Mouse (Mus musculus) heart, postnatal 4 days (tissue): ENCODE measurements around the gene Crtc1. TPM values are rescaled to one million over a fixed set of nuclear protein-coding genes. Genes with fewer than 3 reads are reported as not detected.

Source experiments
- DNase-seq: peaks from one replicate; pipeline ENCODE4 v3.0.0; 2021
- total RNA-seq, 2 experiments: library from RNA; stranded (reverse); gene quantifications; 2 replicates each; pipeline ENCODE4 v1.2.3; 2021

Gene Crtc1
- total RNA-seq, 2 experiments from 2014 or later = 12.8 to 15.4 TPM

DNA sequence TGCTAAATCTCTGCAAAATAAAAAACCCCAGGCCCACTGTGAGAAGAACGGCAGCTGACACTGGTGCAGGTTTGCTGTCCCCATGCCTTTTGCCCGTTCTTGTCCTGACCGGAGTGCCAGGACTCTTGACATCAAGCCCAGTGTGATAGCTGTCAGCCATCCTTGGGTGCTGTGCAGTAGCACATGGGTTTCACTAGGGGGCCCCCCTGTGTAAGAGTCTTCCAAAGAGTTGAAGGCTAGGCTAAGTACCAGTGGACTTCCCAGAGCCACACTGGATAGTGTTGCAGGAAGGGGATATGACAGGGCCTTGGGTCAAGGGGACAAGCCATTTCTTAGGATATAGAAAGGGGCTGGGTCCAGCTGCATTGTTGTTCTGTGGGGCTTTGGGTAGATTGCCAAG is 56.1 kb downstream of the Crtc1 start:
- peak; percentile 84 for DNase-seq

DNA sequence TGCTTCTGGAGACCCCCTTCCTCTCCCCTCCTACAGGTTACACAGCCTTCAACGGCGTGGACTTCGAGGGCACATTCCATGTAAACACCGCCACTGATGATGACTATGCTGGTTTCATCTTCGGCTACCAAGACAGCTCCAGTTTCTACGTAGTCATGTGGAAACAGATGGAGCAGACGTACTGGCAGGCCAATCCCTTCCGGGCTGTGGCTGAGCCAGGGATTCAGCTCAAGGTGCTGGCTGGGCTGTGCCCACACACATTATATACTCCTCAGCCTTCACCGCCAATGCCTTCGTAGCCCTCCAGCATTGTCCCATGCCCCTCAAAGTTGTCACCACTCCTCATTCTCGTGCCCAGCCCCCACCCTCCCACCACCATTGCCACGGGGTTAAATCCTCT is 59.3 kb downstream of the Crtc1 start:
- no peak for DNase-seq

DNA sequence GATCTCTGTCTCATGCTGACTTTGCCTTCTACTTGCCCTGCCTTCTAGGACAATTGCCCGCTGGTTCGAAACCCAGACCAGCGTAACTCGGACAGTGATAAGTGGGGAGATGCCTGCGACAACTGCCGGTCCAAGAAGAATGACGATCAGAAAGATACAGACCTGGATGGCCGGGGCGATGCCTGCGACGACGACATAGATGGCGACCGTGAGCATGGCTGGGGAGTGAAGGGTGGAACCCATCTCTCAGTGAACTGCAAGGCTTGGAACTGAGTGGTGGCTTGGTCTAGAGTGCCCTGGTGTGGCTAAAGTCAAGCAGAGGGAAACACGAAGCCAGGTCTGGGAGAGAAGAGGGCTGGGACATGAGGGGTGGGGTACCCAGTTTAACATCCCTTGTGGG is 62.3 kb downstream of the Crtc1 start:
- no peak for DNase-seq

DNA sequence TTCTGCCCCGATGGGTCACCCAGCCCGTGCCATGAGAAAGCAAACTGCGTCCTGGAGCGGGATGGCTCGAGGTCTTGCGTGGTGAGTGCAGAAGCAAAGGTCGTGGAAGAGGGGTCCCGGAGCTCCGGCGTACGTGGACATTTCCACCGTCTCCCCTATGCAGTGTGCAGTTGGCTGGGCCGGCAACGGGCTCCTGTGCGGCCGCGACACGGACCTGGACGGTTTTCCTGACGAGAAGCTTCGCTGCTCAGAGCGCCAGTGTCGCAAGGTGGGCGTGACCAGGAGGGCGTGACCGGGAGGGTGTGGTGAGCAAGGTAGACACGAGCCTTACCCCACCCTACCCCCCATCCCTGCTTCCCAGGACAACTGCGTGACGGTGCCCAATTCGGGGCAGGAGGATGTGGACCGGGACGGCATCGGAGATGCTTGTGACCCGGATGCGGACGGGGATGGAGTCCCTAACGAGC is 63.1 kb downstream of the Crtc1 start:
- DNase-seq = no peak

DNA sequence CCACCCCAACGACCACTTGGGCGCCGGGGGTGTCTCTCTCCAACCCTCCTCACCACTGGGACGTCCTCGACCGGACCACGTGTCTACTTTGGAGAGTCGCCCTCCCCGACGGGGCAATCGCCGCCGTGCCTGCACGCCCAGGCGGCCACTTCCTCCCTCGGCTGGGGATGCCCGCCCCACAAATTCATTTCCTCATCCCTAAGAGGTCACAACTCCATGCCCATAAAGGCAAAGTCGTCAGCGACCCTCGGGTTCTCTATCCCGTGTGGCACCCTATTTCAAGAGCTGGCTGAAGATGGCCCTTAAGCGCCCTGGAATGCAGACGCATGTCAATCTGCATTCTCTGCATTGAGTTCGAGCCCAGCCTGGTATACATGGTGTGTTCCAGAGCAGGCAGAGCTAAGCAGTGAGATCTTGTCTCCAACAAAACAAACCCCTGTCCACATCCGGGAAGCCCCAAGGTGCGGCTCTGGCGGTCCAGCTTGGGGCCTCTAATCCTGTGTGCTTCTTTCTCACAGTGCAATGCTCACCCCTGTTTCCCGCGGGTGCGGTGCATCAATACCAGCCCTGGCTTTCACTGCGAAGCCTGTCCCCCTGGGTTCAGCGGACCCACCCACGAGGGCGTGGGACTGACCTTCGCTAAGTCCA is 64.0 kb downstream of the Crtc1 start:
- no peak for DNase-seq

DNA sequence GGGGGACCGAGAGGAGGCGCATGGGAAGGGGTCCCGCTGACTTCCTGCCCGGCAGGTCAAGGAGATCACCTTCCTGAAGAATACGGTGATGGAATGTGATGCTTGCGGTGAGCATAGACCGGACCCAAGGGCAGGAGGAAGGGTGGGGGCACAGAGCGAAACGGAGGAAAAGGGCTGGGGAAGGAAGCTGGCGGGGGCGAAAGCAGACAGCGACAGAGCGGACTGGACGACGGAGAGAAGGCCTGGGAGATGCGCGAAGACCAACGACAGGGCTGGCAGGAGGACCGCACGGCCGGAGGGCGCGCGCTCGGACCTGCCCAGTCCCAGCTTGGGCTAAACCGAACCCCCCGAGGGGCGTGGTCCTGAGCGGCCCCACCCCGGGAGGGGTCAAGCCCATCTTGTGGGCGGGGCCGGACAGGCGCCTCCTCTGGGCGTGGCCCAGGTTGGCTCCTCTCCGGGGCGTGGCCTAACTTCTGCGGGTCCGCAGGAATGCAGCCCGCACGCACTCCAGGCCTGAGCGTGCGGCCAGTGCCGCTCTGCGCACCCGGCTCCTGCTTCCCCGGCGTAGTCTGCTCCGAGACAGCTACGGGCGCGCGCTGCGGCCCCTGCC is 65.0 kb downstream of the Crtc1 start:
- DNase-seq = peak; percentile 79

DNA sequence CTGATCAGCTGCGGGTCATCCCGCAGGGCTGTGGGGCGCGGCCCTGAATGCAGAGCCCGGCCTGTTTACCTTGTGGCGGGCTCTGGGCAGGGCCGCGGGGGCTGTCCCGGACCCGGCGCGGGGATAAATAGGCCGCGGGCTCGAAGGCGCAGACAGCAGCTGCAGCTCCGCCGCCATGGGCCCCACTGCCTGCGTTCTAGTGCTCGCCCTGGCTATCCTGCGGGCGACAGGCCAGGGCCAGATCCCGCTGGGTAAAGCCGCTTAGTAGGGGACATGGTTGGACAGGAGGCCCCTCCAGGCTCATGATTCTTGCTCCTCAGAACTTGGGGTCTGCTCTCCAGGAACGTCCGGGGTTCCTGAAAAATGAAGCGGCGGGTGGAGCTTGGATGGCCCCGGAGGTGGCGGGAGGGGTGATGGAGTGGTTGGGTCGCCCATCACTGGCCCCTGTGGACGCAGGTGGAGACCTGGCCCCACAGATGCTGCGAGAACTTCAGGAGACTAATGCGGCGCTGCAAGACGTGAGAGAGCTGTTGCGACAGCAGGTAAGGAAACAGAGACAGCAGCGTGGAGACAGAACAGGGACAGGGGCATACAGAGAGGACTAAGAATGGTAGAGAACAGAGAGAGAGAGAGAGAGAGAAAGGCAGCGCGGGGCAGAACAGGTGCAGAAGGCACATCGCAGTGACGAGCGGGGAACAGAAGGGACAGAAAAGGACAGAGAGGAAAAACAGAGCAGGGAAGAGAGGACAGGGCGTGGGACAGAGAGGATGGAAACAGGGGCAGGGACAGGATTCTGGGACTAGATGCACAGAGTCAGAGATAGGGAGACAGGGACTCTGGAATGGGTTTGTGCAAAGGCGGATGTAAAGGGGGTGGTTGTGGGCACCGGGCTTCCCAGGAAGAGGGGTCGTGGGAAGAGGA is 65.7 kb downstream of the Crtc1 start, which contains the start of gene Comp:
TSS of gene Comp (plus strand) at position 162 of the 921 bp plus-strand sequence.
- DNase-seq = no peak

DNA sequence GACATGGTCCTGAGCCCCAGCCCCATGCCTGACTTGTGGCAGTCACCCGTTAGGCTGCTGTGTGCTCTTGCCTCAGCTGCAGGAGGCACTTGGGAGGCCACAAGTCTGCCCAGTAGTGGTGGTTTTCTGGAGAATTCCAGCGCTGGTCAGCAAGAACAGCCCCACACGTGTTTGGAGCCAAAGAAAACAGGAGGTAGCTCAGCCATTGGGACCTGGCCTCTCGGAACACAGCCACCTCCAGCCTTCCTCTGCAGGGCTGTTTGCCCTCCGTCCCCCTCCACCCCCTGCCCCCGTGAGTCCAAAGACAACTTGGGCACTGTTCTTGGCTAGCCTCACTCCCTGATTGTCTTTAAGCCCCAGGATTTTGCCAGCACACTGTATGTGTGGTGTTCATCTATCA is 67.4 kb downstream of the Crtc1 start:
- DNase-seq = no peak

DNA sequence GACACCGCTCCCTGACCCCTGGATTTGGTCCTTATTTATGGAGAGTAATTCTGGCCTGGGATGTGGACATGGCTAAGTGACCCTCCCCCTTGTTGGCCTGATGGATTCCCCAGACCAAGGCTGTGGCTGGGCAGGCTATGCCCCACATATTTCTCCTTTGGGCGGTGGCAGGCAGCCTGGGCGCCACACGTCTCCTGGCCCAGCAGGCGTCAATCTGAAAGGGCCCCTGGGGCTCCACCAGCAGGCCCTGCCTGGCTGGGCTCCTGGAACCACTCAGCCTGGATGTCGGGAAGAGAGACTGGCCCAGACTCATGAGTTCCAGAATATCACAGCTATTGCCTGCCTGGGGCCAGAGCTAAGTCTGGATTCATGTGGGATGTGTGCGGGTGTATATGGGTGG is 68.9 kb downstream of the Crtc1 start:
- DNase-seq = no peak

DNA sequence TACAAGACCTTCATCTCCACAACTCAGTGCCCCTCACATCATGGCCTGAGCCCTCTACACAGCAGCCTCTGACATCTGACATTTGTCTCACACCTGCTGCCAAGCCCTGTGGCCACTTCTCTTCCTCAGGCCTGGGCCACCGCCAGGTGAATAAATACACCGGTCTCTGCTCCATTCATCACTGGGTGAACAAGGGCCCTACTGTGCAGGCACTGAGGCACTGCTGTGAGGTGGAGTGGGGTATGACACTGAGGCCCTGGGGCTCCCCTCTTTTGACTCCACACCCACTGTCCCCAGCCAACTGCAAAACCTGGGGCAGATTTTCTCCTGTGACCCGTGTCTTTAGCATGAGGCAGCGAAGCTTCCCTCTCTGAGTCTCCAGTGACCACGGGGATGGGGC is 72.8 kb downstream of the Crtc1 start:
- DNase-seq = no peak

DNA sequence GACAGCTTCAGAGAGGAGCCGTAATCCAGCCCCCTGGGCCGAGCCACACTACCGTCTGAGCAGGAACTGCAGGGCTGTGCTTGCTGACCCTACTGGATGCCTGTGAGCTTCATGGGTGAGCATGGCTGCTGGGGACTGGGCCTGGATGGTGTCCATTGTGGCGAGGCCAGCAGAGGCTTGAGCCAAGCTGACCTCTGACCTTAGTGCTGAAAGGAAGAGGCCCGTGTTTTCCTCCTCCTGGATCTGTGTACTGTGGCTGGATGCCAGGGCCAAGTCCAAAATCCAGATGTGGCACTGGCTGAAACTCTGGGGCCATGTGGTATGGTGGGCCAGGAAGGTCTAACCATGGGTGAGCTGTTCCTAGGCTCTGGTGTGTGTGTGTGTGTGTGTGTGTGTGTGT is 75.3 kb downstream of the Crtc1 start:
- peak; percentile 44 for DNase-seq

DNA sequence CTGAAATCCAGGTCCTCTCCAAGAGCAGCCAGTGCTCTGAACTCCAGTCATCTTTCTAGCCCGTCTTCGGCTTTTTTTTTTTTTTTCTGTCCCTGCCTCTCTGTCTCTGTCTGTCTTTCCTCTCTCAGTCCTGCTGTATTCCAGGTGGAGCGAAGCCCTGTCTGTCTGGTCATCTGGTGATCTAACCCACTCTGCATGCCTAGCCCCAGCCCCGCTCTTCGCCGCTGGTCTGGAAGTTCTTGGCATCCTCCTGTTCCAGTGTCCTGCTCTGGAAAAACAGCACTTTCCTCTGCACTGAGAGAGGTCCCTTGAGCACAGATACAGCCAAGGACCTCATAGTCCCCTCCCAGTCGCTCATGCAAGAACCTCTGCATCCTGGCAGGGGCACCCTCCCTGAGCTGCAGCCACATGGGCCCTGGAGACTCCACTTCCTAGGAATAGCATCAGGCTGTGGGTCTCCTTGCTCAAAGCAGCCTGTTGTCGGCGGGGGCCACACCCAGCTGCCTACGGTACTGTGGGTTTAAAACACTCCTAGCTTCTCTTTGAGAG is 77.8 kb downstream of the Crtc1 start:
- DNase-seq = no peak

DNA sequence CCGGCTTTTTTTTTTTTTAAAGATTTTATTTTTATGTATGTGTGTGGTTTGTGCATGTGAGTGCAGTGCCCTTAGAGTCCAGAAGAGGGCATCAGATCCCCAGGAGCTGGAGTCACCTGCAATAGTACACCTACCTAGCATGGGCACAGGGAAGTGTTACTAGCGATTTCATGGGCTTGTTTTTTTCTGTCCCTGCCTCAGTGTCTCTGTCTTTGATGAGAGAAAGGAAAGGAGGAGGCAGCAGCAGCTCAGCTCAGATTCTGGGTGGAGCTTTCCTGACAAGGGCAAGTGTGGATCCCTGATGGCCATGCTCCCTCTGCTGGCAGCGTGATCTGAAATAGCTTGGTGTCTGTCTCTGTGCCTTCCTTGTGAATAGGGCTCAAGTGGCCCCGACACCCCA is 78.6 kb downstream of the Crtc1 start:
- no peak for DNase-seq

DNA sequence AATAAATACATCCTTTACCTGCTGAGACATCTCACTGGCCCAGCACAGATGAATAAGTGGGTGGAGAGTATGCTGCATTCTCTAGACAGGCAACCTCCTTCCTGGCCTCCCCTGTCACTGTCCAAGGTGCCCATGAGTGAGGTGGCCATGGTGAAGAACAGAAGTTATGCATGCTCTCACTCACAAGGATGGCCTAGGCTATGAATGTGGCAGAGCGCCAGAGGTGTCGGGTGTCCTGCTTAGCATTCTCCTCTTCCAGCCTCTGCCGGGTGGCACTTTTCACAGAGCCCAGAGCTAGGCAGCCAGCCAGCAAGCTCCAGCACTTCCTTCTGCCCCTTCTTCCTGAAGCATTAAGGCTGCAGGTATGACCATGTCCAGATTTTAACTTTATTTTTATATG is 80.0 kb downstream of the Crtc1 start:
- DNase-seq = peak; percentile 77

DNA sequence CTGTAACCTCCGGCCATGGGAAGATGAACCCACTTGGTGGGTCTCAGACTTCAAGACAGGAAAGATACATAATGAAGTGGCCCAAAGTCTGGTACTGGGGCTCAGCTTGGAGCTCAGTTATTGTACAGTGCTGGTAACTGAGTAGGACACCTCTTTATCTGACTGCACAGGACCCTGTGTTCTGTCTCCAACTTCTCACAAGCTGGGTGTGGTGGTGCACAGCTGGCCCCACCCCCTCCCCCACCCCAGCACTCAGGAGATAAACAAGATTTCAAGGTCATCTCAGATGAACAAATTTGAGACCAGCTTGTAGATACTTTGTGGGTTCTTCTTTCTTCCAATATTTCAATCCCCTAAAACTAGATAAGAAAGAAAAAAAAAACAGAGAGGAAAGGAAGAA is 83.3 kb downstream of the Crtc1 start:
- DNase-seq = no peak

DNA sequence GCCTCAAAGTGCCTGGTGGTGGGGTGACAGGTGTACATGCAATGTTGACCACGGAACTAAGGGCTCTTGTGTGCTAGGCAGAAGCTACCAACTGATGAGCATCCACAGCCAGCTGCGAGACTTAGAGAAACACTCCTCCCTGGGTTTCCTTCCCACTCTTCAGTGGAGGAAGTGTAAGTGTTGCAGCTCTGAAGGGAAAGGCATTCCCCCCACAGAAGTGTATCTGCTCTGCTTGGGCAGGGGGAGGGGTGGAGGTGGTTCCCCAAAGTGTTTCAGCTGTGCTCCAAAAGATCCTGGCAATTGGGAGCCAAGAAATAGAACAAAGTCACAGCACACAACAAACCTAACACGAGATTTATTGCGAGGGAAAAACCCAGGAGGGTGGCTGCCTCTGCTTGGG is 85.4 kb downstream of the Crtc1 start:
- DNase-seq = no peak

DNA sequence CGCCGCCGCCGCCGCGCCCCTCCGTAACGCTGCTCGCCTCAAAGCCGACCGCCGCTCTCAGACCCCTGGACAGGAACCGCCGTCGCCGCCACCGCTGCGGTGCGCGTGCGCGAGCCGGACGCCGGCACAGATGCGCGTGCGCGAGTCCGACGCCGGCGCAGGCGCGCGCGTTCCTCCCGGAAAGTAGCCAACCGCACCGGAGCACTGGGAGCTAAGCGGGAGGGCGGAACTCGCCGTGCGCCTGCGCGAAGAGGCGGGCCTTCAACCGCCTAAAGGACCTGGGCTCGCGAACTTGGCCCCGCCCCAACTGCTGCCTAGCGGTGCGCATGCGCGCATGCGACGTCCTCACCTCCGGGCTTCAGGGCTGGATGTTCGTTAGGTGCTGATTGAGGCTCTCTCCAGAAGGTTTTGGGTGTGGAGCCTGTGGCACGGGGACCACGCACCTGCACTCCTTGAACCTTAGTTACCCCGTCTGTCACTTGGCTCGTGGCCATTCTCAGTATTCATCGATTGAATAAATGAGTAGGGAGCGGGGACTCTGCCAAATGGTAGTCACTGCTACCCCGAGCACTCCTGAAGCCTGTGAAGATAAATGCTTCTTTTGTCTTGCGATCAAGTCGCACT is 86.1 kb downstream of the Crtc1 start, which contains the start of gene Upf1:
TSS of gene Upf1 (minus strand) at position 85 of the 624 bp plus-strand sequence.
- DNase-seq = peak; percentile 100

DNA sequence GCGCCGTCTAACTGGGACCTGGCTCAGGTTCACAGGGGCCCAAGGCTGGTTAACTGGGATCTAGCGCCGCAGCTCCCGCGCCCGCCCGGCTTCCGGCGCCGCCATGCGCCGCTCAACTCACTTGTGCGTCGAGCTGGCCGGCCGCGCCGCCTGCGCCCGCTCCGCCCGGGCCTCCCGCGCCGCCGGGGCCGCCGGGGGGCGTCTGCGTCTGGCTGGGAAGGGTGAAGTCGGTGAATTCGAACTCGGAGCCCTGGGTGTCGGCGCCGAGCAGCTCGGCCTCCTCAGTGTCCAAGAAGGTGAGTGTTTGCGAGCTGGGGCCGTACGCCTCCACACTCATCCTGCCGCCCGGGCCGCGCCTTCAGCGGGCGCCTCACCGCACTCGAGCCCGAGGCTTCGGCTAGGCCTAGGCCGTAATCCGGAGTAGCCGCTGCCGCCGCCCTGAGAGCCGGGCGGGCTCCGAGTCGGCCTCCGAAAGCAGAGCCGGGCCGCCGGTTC is 86.7 kb downstream of the Crtc1 start:
- DNase-seq = peak; percentile 71

DNA sequence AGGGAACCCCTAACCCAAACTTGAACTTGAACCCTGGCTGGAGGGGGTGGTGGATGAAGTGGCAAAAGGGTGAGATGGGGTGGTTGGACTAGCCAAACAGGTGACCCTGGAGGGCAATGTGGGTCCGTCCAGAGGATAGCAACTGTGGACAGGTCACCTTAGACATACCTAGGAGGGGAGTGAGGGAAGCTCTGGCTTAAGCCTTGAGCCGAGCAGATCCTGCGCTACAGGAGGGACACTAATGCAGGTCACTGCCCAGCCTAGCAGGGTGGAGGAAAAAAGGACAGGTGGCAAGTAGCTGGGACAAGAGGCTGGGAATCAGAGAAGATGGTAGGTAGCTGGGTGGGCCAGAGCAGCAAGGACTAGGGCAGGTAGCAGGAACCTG is 87.4 kb downstream of the Crtc1 start:
- DNase-seq = no peak

DNA sequence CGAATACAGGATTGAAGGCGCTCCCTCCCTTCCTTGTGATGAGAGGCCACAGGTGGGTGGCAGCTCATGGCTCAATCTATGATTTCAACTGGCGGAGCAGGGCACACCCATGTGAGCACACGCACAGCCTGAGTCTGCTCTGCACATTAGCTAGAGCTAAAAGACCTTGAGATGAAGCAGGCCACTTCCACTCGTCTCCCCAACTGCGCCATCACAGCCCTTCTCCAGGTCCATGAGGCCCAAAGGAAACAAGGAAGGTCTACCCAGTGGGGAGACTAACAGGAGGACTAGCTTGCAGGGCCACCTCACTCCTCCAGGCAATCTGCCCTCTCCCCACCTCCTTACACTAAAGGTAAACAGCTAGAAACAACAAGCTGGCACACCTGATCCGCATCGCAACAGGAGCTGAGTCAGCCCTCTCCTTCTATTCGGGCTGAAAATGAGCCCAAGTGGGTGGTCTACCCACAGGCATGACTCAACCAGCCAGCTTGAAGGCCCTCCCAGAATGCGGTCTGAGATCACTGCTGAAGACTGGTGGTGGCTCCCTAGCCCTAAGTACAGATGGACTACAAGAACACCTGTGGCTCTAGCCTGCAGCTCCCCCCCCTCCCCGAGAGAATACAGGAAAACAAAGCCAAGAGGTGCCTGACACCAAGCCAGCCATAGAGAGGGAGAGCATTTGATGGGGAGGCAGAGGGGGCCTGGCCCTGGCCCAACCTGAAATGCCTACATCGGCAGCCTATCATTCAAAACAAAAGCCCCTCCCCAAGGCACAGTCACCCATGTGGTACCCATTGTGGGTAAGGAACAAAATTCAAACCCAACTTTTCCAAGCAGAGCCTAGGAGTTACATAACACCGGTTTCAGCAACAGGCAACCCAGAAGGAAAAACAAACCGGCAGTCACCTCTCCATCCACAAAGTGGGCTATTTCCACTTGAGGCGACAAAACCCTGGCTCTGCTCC is 88.1 kb downstream of the Crtc1 start:
- no peak for DNase-seq

DNA sequence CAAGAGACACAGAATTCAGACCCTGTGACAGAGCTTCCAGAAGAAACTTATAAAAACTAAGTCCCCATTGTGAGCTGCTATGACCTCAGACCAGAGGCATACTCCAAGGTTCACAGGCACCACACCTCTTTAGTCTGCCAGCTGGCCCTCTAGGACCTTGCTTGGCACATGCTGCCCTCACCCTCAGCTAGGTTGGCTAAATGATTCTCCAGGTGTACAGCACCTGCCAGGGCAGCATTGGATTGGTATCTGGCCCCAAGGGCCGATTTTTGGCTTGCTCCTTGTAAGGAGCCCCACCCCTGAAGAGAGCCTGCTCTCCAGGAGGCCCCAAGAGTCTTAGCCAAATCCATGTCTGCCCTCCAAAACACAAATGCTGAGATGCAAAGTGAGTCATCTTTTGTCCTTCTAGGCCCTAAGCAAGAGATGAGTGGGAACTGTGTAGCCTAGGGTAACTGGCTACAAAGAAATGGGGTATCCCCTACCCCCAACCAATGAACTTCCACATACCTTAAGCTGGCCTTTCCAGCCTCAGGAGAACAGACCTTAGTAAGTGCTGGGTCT is 91.4 kb downstream of the Crtc1 start:
- no peak for DNase-seq
